14 mouse cellular contexts compared by ENCODE assay signal in genomic region chr15:86172124-86172523, GRCm38 (mm10). TPM values are rescaled to one million over a fixed set of nuclear protein-coding genes. Genes with fewer than 3 reads are reported as not detected.
DNase-seq lines count a peak whose midpoint lies in the region; ATAC-seq and TF ChIP-seq lines count a peak whose summit lies in the region.
"Had no signal": no experiment of that assay in that cellular context is flagged by ENCODE, and none has a peak within 500 bp of the region (broad histone marks: within the 10 kb centered on the region; RNA-seq: fewer than 3 reads in every experiment).

No protein-coding gene starts in this region.

- no peaks in the 10 kb centered on the region; the same call in 1 of the 2 replicates for H3K79me2 ChIP-seq in liver, adult 2 months (ENCODE audit: control insufficient read depth, insufficient read depth, low read length)

- H3K9me3 ChIP-seq in liver, embryonic 12.5 days (replicated peaks): no peaks in the 10 kb centered on the region
- H3K9me3 ChIP-seq: embryonic facial prominence, embryonic 10.5 days; hindbrain, embryonic 15.5 days; kidney, embryonic 15.5 days; midbrain, embryonic 12.5 days; neural tube, embryonic 12.5 days had no signal

- H3K4me2 ChIP-seq in liver, embryonic 12.5 days: no peak overlapping the region
- H3K4me2 ChIP-seq: hindbrain, embryonic 15.5 days; kidney, embryonic 15.5 days; lung, embryonic 14.5 days; midbrain, embryonic 12.5 days; neural tube, embryonic 12.5 days had no signal

- no peak overlapping the region for H3K9ac ChIP-seq in liver, adult 2 months (ENCODE audit: low read depth, low read length)
- no peak overlapping the region for H3K9ac ChIP-seq in liver, embryonic 12.5 days
- H3K9ac ChIP-seq: hindbrain, embryonic 15.5 days; kidney, embryonic 15.5 days; lung, embryonic 14.5 days; midbrain, embryonic 12.5 days; neural tube, embryonic 12.5 days had no signal

- H3K4me3 ChIP-seq in liver, adult 2 months (ENCODE audit: insufficient read depth, low read depth, low read length): no peak overlapping the region
- H3K4me3 ChIP-seq in liver, embryonic 12.5 days: no peak overlapping the region
- H3K4me3 ChIP-seq: embryonic facial prominence, embryonic 10.5 days; hindbrain, embryonic 15.5 days; kidney, embryonic 15.5 days; midbrain, embryonic 12.5 days; neural tube, embryonic 12.5 days had no signal

- intact Hi-C loops in heart, postnatal 14 days (cut with DNase I): loop anchor here (5.0 kb wide), 1 partner anchor 40 kb away; the partner anchor contains the start of gene Tbc1d22a

- 14% methylated on average over 3 of the region's 3 CpGs for WGBS in liver, adult 2 months
- WGBS in liver, embryonic 12.5 days (ENCODE audit: insufficient replicate concordance): 46% methylated on average over 3 of the region's 3 CpGs

- no peaks in the 10 kb centered on the region for H3K36me3 ChIP-seq in liver, adult 2 months (ENCODE audit: control insufficient read depth, insufficient read depth, low read length)
- no peaks in the 10 kb centered on the region for H3K36me3 ChIP-seq in liver, embryonic 12.5 days
- H3K36me3 ChIP-seq: embryonic facial prominence, embryonic 10.5 days; hindbrain, embryonic 15.5 days; kidney, embryonic 15.5 days; midbrain, embryonic 12.5 days; neural tube, embryonic 12.5 days had no signal

- peaks cover 22% of the 10 kb centered on the region for H3K4me1 ChIP-seq in liver, adult 2 months (ENCODE audit: control insufficient read depth, insufficient read depth, low read length)
- H3K4me1 ChIP-seq in liver, embryonic 12.5 days: peaks cover 38% of the 10 kb centered on the region

- TF ChIP-seq CTCF in liver, adult 2 months (IDR thresholded peaks at IDR 0.05; ENCODE audit: low read depth, low read length): no peak

- DNase-seq in liver, adult 2 months (ENCODE audit: extremely low read depth, low read depth, low spot score): peak; percentile 74
- DNase-seq in liver: no peak
- peak; percentile 15 for DNase-seq in adipocyte (ENCODE audit: low spot score)
- DNase-seq in brain, adult 2 months (ENCODE audit: low read depth, low spot score): peak; percentile 49
- DNase-seq in heart, postnatal 14 days: peak; percentile 58 to 72
- DNase-seq in frontal cortex, postnatal 36 days (ENCODE audit: low spot score in 2 of 2): no peak
- DNase-seq: left cerebral cortex, postnatal 4 days; lung, embryonic 14.5 days had no signal

- no peaks in the 10 kb centered on the region for H3K27me3 ChIP-seq in liver, adult 2 months (ENCODE audit: control insufficient read depth, insufficient read depth, low read length)
- H3K27me3 ChIP-seq in liver, embryonic 12.5 days (replicated peaks): no peaks in the 10 kb centered on the region
- H3K27me3 ChIP-seq: hindbrain, embryonic 15.5 days; kidney, embryonic 15.5 days; midbrain, embryonic 12.5 days; neural tube, embryonic 12.5 days had no signal

- TF ChIP-seq POLR2A in liver, adult 2 months (IDR thresholded peaks at IDR 0.05; ENCODE audit: extremely low read depth, insufficient read depth, low read length): no peak

- no peak overlapping the region for H3K27ac ChIP-seq in liver, adult 2 months (replicated peaks; ENCODE audit: insufficient read depth, low read depth, low read length)
- H3K27ac ChIP-seq in liver, embryonic 12.5 days: no peak overlapping the region
- H3K27ac ChIP-seq: hindbrain, embryonic 15.5 days; midbrain, embryonic 12.5 days; neural tube, embryonic 12.5 days had no signal

- ATAC-seq in liver, embryonic 12.5 days: no peak

RNA-seq across cellular contexts. Expression of gene Cerk, which starts 13.8 kb away (rescaled TPM):
- 3.0 and 3.7 TPM in 2 replicates for total RNA-seq in liver, adult 2 months (2014; rRNA removed)
- 2.6 and 2.7 TPM in 2 replicates for polyA plus RNA-seq in liver, adult 2 months (2012; rRNA removed)
- 10 to 100 TPM; 32.8 to 39.2 TPM for total RNA-seq in heart, postnatal 14 days (2021)
- polyA plus RNA-seq in liver, embryonic 12.5 days (2016; fragmentation: Nextera tagmentation; extraction: Ambion mirVana): 5.7 and 5.9 TPM in 2 replicates

RNA-seq across cellular contexts. Expression of gene Tbc1d22a, which starts 42.1 kb away (rescaled TPM):
- 9.6 and 13.2 TPM in 2 replicates for total RNA-seq in liver, adult 2 months (2014; rRNA removed)
- polyA plus RNA-seq in liver, adult 2 months (2012; rRNA removed): 14.1 and 14.3 TPM in 2 replicates
- 10 to 100 TPM; 18.6 to 21.1 TPM for total RNA-seq in heart, postnatal 14 days (2021)
- polyA plus RNA-seq in liver, embryonic 12.5 days (2016; fragmentation: Nextera tagmentation; extraction: Ambion mirVana): 8.8 and 9.2 TPM in 2 replicates

Comparison
In these comparisons a context has a peak if more than half of its experiments do, and no peak if none do; other contexts are left out.
1. DNase-seq: peak in liver, adult 2 months (single experiment), adipocyte (single experiment), brain, adult 2 months (single experiment) and heart, postnatal 14 days (2 of 2); none in liver (single experiment) and frontal cortex, postnatal 36 days (0 of 2).